Mouse (Mus musculus) embryonic facial prominence, embryonic 15.5 days (tissue): ENCODE data around the gene Sema6b. TPM values are rescaled to one million over a fixed set of nuclear protein-coding genes. Genes with fewer than 3 reads are reported as not detected.

Experiments
- ATAC-seq: fragments of 200-750 bp; cut with Nextera tagmentation; 2 replicates; pipeline ENCODE4 v1.8.0; 2017; ENCODE audit warnings: low read depth, moderate TSS enrichment; ENCODE audit not compliant: insufficient number of reproducible peaks, low FRiP score, low TSS enrichment
- H3K27ac ChIP-seq: fragments of 300-500 bp; sonication (generic); replicated peaks from 2 replicates; pipeline ENCODE4 v1.5.1; 2015; ENCODE audit warnings: mild to moderate bottlenecking, inconsistent platforms
- H3K27me3 ChIP-seq: fragments of 300-500 bp; sonication (generic); 2 replicates; pipeline ENCODE4 v1.6.1; 2015; ENCODE audit warnings: inconsistent platforms
- H3K36me3 ChIP-seq: fragments of 300-500 bp; sonication (generic); 2 replicates; pipeline ENCODE4 v1.6.1; 2015; ENCODE audit warnings: mild to moderate bottlenecking, inconsistent platforms
- H3K4me1 ChIP-seq: fragments of 300-500 bp; sonication (generic); 2 replicates; pipeline ENCODE4 v1.6.1; 2015; ENCODE audit warnings: inconsistent platforms
- H3K4me2 ChIP-seq: fragments of 300-500 bp; sonication (generic); replicated peaks from 2 replicates; pipeline ENCODE4 v1.6.1; 2015; ENCODE audit warnings: mild to moderate bottlenecking, inconsistent platforms
- H3K4me3 ChIP-seq: fragments of 300-500 bp; sonication (generic); replicated peaks from 2 replicates; pipeline ENCODE4 v1.5.1; 2015; ENCODE audit warnings: mild to moderate bottlenecking, inconsistent platforms
- H3K9ac ChIP-seq: fragments of 300-500 bp; sonication (generic); 2 replicates; pipeline ENCODE4 v1.6.1; 2015; ENCODE audit warnings: inconsistent platforms
- H3K9me3 ChIP-seq: fragments of 300-500 bp; sonication (generic); replicated peaks from 2 replicates; pipeline ENCODE4 v1.6.1; 2016; ENCODE audit warnings: inconsistent platforms
- WGBS: fragments of 180-500 bp; shearing (Covaris S2); methylation state at CpG from one replicate; pipeline ENCODE4 v1.1.7; 2015; 5-methylcytosine and 5-hydroxymethylcytosine counted together
- polyA plus RNA-seq: library from polyadenylated mRNA; unstranded; fragments of >200 nt; fragmentation: Nextera tagmentation; extraction: Ambion mirVana; gene quantifications from 2 replicates; pipeline ENCODE4 v1.2.1, GENCODE M21; 2015

Sema6b gene
- polyA plus RNA-seq, 1 experiment from 2014 or later: 4.2 TPM

GRCm38 (mm10) chr17:56144546-56144945 is 4.4 kb upstream of the Sema6b start:
- no peak overlapping the region for H3K9ac ChIP-seq
- no peak overlapping the region for H3K4me3 ChIP-seq
- no peak overlapping the region for H3K4me2 ChIP-seq
- 68% methylated on average over 9 of the region's 9 CpGs for WGBS
- no peak overlapping the region for H3K27ac ChIP-seq
- H3K36me3 ChIP-seq: no peaks in the 10 kb centered on the region
- no peak for ATAC-seq
- H3K9me3 ChIP-seq: no peaks in the 10 kb centered on the region
- H3K4me1 ChIP-seq: peaks cover 24% of the 10 kb centered on the region
- H3K27me3 ChIP-seq: peaks cover 91% of the 10 kb centered on the region

DNA sequence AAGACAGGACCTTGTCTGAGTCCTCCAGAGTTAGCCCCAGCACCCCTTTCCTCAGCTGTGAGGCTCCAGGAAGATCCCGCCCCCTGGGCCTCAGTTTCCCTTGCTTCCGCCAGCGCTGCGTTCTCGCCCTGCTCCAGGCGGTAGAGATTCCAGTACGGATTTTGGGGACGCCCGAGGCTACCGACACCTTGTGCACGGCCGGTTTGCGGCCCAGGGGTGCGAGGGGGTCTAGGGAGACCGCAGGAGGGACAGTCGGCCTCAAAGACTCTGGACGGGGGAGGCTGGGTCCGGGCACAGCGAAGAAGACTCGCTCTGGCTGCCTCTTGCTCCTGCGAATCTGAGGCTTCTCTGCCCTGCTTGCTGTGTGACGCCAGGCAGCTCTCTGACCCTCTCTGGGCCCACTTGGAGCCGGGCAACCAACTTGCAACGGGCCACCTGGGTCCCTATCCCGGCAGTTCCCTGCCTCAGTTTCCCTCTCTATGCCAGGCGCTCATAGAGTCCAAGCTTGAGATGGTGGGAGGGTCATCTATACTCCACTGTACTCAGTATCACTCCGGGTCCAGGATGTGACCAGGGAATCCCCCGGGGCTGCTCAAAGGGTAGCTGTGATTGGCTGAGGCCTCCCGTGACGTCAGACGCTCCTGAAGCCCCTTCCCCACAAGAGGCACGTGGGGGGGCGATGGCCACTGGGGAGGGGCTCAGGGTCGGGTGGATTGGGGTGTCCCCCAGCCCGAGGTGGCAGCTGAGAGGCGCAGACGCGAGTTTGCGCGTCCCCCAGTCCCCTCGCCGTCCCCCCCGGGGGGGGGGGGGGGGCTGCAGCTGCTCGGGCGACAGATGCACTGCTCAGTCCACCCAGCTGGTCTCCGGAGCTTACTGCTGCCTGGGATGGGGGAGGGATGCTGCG is 1.8 kb upstream of the Sema6b start:
- 0 out of 2 replicates have a peak overlapping the region, but pooled peaks have one; percentile 0 for H3K9ac ChIP-seq
- H3K4me3 ChIP-seq: peak overlapping the region; percentile 42
- peaks cover 77% of the 10 kb centered on the region for H3K27me3 ChIP-seq
- H3K9me3 ChIP-seq: no peaks in the 10 kb centered on the region
- peaks cover 27% of the 10 kb centered on the region for H3K4me1 ChIP-seq
- no peak overlapping the region for H3K27ac ChIP-seq
- no peaks in the 10 kb centered on the region for H3K36me3 ChIP-seq
- peak; percentile 44; the same call in 1 of the 2 replicates for ATAC-seq
- WGBS: 2% methylated on average over 47 of the region's 47 CpGs
- H3K4me2 ChIP-seq: peak overlapping the region; percentile 68

GRCm38 (mm10) chr17:56139355-56139754 is 788 bp downstream of the Sema6b start:
- ATAC-seq: no peak
- WGBS: 8% methylated on average over 21 of the region's 21 CpGs
- Histone ChIP-seq H3K9me3 (no peaks in the 10 kb centered on the region), H3K36me3 (no peaks in the 10 kb centered on the region), H3K9ac (0 out of 2 replicates have a peak overlapping the region, but pooled peaks have one; percentile 9), H3K27me3 (peaks cover 56% of the 10 kb centered on the region), H3K27ac (no peak overlapping the region), H3K4me2 (peak overlapping the region; percentile 98), H3K4me1 (peaks cover 34% of the 10 kb centered on the region), H3K4me3 (peak overlapping the region; percentile 72)

DNA sequence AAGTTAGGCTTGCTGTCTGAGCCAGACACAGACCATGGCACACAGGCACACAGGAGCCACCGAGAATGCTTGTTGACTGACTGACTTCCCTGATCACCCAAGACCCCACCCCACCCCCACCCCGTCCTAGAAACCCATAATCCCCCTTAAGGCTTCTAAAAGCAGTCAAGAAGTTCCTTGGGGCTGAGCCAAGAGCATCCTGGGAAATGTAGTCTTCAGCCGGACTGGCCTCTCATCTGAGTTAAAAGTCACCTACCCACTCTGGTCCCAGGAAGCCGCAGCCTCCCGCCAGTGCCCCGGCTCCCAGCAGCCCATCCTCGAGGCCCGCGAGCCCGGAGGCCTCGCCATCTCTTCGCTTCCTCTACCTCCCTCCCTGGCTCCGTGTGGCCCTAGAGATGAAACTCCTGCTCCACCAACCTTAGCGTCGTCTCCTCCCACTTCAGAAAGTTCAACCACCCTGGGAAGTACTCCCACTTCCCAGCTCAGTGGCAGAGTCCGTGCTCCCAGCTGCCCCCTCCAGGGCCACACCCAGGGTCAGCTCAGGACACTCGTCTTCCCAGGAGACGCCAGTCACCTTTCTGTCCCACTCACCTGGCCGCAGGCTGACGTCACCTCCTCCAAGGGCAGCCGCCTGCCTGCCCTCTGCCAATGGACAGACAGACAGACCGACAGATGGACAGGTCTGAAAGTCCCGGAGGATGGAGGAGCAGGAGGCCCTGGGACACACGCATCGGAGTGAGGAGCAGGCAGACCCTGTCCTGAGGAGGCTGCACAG is 2.1 kb downstream of the Sema6b start:
- ATAC-seq: no peak
- no peaks in the 10 kb centered on the region for H3K36me3 ChIP-seq
- H3K4me3 ChIP-seq: peak overlapping the region; percentile 2; the same call in 1 of the 2 replicates
- H3K9me3 ChIP-seq: no peaks in the 10 kb centered on the region
- 23% methylated on average over 25 of the region's 25 CpGs for WGBS
- H3K4me1 ChIP-seq: peaks cover 43% of the 10 kb centered on the region
- H3K27ac ChIP-seq: no peak overlapping the region
- H3K4me2 ChIP-seq: peak overlapping the region; percentile 18; the same call in 1 of the 2 replicates
- H3K9ac ChIP-seq: no peak overlapping the region
- H3K27me3 ChIP-seq: peaks cover 43% of the 10 kb centered on the region

DNA sequence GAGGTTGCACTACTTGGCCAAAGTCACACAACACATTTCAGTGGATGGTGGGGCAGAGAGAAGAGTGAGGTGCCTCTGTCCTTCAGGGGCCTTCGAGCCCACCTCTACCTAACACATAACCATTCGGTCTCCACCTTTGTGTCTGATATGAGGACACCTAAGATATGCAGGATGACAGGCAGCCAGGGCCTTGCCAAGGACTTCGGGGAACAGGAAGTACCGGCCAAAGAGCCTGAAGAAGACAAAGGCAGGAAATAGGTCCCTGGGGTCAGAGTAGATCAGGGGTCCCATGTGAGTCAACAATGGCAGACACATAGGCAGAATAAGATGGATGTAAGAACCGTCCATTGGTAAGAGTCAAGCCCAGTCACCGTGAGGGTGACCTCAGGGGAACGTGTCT is 3.6 kb downstream of the Sema6b start:
- no peak overlapping the region for H3K4me3 ChIP-seq
- H3K27me3 ChIP-seq: peaks cover 29% of the 10 kb centered on the region
- H3K4me1 ChIP-seq: peaks cover 34% of the 10 kb centered on the region
- WGBS: 86% methylated on average over 7 of the region's 7 CpGs
- ATAC-seq: no peak
- no peaks in the 10 kb centered on the region for H3K36me3 ChIP-seq
- H3K9ac ChIP-seq: no peak overlapping the region
- no peaks in the 10 kb centered on the region for H3K9me3 ChIP-seq
- H3K4me2 ChIP-seq: no peak overlapping the region
- H3K27ac ChIP-seq: no peak overlapping the region

DNA sequence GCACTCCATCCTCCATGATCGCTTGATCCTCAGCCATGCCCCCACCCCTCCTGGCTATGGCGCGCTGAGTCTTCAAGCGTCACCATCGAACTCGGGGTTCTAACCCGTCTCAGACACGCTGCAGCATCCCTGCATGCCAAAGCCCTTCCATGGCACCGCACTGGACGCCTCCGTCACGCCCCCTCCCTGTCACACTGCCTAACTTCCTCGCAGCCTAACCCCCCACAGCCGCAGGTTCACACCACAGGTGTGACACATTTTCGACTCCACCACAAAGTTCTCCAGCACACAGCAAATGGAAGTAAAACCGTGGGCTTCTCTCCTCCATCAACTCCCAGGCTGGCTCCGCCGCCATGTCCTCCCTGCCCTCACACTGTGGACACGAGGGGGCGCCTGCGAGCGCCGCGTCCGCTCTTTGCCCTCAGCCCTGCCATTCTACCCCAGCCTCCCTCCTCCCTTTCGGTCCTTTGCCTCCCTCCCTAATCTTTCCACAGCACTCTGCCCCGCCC is 5.6 kb downstream of the Sema6b start:
- Histone ChIP-seq H3K36me3 (peaks cover 8% of the 10 kb centered on the region; the same call in 1 of the 2 replicates), H3K4me2 (peak overlapping the region; percentile 58), H3K4me3 (peak overlapping the region; percentile 27), H3K27ac (0 out of 2 replicates have a peak overlapping the region, but pooled peaks have one; percentile 1), H3K9me3 (no peaks in the 10 kb centered on the region), H3K4me1 (peaks cover 25% of the 10 kb centered on the region), H3K27me3 (peaks cover 11% of the 10 kb centered on the region), H3K9ac (no peak overlapping the region)
- 3% methylated on average over 27 of the region's 27 CpGs for WGBS
- ATAC-seq: no peak

DNA sequence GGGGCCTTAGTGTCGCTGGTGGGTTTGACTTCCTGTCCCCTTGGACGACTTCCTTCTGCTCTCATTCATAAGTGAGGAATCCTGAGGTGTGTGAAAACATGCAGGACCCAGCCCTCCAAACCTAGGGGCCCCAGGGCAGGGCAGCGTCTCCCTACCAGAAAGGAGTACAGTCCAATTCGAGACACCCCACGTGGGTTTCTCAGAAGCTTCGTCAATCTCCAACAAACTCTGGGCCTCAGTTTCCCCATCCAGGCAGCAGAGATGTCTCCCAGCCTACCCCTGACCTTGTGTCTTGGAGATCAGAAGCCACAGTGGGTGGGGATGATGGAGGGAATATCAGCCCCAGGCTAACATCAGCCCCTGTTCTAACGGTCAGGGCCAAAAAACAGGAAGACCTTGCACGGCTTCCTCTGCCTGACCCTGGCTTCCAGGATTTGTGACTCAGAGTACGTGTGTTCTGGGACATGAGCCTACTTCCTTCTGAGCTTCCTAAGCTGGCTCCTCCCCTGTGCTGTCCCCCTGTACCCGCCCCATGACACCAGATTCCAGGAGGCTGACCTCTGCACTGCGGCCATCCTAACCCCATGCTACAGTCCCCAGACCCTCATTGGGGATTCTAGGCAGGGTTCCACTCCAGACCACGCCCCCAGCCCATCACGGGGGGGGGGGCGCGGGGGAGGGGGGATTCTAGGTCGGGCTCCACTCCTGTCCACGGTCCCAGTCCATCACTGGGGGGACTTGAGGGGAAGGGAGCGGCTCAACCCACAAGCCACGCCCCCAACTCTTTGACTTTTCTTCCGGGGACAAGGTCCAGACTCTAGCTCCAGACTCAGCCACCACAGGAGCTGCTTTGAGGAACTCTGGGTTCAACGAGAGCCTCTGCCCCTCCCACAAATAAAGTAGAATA is 6.4 kb downstream of the Sema6b start:
- peak overlapping the region; percentile 58 for H3K4me2 ChIP-seq
- no peak overlapping the region for H3K9ac ChIP-seq
- H3K27me3 ChIP-seq: peaks cover 3% of the 10 kb centered on the region
- peaks cover 21% of the 10 kb centered on the region for H3K4me1 ChIP-seq
- H3K27ac ChIP-seq: peak overlapping the region; percentile 40
- peak; percentile 32 for ATAC-seq
- H3K36me3 ChIP-seq: peaks cover 11% of the 10 kb centered on the region; the same call in 1 of the 2 replicates
- H3K4me3 ChIP-seq: peak overlapping the region; percentile 27
- no peaks in the 10 kb centered on the region for H3K9me3 ChIP-seq
- WGBS: 16% methylated on average over 19 of the region's 21 CpGs

GRCm38 (mm10) chr17:56132661-56133060 is 7.5 kb downstream of the Sema6b start:
- Histone ChIP-seq H3K4me2 (no peak overlapping the region), H3K27me3 (0 out of 2 replicates have a peak, but pooled peaks cover 2% of the 10 kb centered on the region), H3K4me1 (peaks cover 16% of the 10 kb centered on the region), H3K4me3 (no peak overlapping the region), H3K9ac (no peak overlapping the region), H3K27ac (no peak overlapping the region), H3K36me3 (peaks cover 11% of the 10 kb centered on the region; the same call in 1 of the 2 replicates), H3K9me3 (no peaks in the 10 kb centered on the region)
- 8% methylated on average over 14 of the region's 14 CpGs for WGBS
- ATAC-seq: no peak

GRCm38 (mm10) chr17:56131814-56132213 is 8.3 kb downstream of the Sema6b start:
- no peaks in the 10 kb centered on the region for H3K27me3 ChIP-seq
- no peak overlapping the region for H3K27ac ChIP-seq
- no peak for ATAC-seq
- H3K4me2 ChIP-seq: no peak overlapping the region
- peaks cover 11% of the 10 kb centered on the region; the same call in 1 of the 2 replicates for H3K36me3 ChIP-seq
- peaks cover 16% of the 10 kb centered on the region for H3K4me1 ChIP-seq
- H3K9ac ChIP-seq: no peak overlapping the region
- WGBS: 39% methylated on average over 7 of the region's 7 CpGs
- H3K4me3 ChIP-seq: no peak overlapping the region
- H3K9me3 ChIP-seq: no peaks in the 10 kb centered on the region

DNA sequence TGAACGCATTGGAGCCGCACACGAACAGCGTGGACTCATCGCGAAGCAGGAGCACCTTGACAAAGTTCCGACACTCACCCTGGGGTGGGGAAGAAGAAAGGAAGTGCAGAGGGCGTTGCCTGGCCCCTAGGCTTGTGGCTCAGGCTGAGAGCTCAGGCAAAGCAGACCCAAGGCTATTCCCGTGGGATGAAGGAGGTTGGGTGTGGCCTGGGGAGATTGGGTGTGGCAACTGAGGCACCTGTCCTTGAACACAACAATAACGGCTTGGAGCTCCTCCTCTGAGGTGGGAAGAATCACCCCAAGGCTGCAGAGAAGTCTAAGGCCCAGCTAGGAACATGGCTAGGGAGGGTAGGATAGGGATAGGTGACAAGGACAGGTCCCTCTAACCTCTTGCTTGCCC is 9.0 kb downstream of the Sema6b start:
- Histone ChIP-seq H3K36me3 (peaks cover 11% of the 10 kb centered on the region; the same call in 1 of the 2 replicates), H3K4me2 (no peak overlapping the region), H3K4me3 (no peak overlapping the region), H3K27ac (no peak overlapping the region), H3K27me3 (no peaks in the 10 kb centered on the region), H3K4me1 (peaks cover 16% of the 10 kb centered on the region), H3K9ac (no peak overlapping the region), H3K9me3 (no peaks in the 10 kb centered on the region)
- no peak for ATAC-seq
- 89% methylated on average over 10 of the region's 10 CpGs for WGBS
